Mouse (Mus musculus) kidney, adult 11 months (tissue): ENCODE results near the gene Ier3.

Experiments
- DNase-seq: peaks from one replicate; pipeline ENCODE4 v3.0.0; 2022

The Ier3 gene

GRCm38 (mm10) chr17:35821439-35822430 is at the start of gene Ier3:
TSS of gene Ier3 (plus strand) at chr17:35821684.
- peak; percentile 93 for DNase-seq

- peak; percentile 56 for DNase-seq
These were observed 44.5 kb upstream of the Ier3 start for GRCm38 (mm10) chr17:35776811-35777609.

GRCm38 (mm10) chr17:35778965-35779364 is 42.5 kb upstream of the Ier3 start:
- no peak for DNase-seq

- no peak for DNase-seq
These were observed 41.8 kb upstream of the Ier3 start for GRCm38 (mm10) chr17:35779466-35780205.

GRCm38 (mm10) chr17:35780362-35780761 is 41.1 kb upstream of the Ier3 start:
- no peak for DNase-seq

- DNase-seq = no peak
These were observed 39.1 kb upstream of the Ier3 start for GRCm38 (mm10) chr17:35782398-35782797.

- peak; percentile 24 for DNase-seq
These were observed 38.6 kb upstream of the Ier3 start for GRCm38 (mm10) chr17:35782924-35783323.

GRCm38 (mm10) chr17:35783944-35784343 is 37.5 kb upstream of the Ier3 start:
- DNase-seq = no peak

GRCm38 (mm10) chr17:35785140-35785539 is 36.3 kb upstream of the Ier3 start:
- no peak for DNase-seq

GRCm38 (mm10) chr17:35787493-35787892 is 34.0 kb upstream of the Ier3 start:
- no peak for DNase-seq

GRCm38 (mm10) chr17:35788025-35788424 is 33.5 kb upstream of the Ier3 start:
- DNase-seq = no peak

- no peak for DNase-seq
These were observed 30.6 kb upstream of the Ier3 start for GRCm38 (mm10) chr17:35790933-35791332.

- DNase-seq = no peak
These were observed 28.6 kb upstream of the Ier3 start for GRCm38 (mm10) chr17:35792837-35793236.

GRCm38 (mm10) chr17:35795099-35795498 is 26.4 kb upstream of the Ier3 start:
- DNase-seq = no peak

GRCm38 (mm10) chr17:35795656-35796055 is 25.8 kb upstream of the Ier3 start:
- no peak for DNase-seq

GRCm38 (mm10) chr17:35796835-35797234 is 24.6 kb upstream of the Ier3 start:
- no peak for DNase-seq

- no peak for DNase-seq
These were observed 20.6 kb upstream of the Ier3 start for GRCm38 (mm10) chr17:35800905-35801304.

- DNase-seq = peak; percentile 37
These were observed 18.5 kb upstream of the Ier3 start for GRCm38 (mm10) chr17:35803020-35803419.

- DNase-seq = peak; percentile 31
These were observed 17.6 kb upstream of the Ier3 start for GRCm38 (mm10) chr17:35803858-35804399.

GRCm38 (mm10) chr17:35808073-35808472 is 13.4 kb upstream of the Ier3 start:
- DNase-seq = peak; percentile 79

- DNase-seq = no peak
These were observed 12.1 kb upstream of the Ier3 start for GRCm38 (mm10) chr17:35809395-35809794.

GRCm38 (mm10) chr17:35810900-35811648 is 10.4 kb upstream of the Ier3 start:
- no peak for DNase-seq
